Mouse (Mus musculus) C2C12 (cell line): ENCODE data around the gene Dstn. TPM values are rescaled to one million over a fixed set of nuclear protein-coding genes. Genes with fewer than 3 reads are reported as not detected.

Experiments used
- H3K27me3 ChIP-seq: one replicate; pipeline ENCODE4 v1.6.1; 2011; ENCODE audit not compliant: control insufficient read depth, insufficient read depth, insufficient read length
- H3K36me3 ChIP-seq: one replicate; pipeline ENCODE4 v1.6.1; 2011; ENCODE audit not compliant: control insufficient read depth, insufficient read depth
- H3K4me3 ChIP-seq: one replicate; pipeline ENCODE4 v1.5.1; 2011; ENCODE audit warnings: mild to moderate bottlenecking, control low read depth; ENCODE audit not compliant: poor library complexity, insufficient read depth, severe bottlenecking
- H3K79me2 ChIP-seq: one replicate; pipeline ENCODE4 v1.6.1; 2011; ENCODE audit not compliant: control insufficient read depth, insufficient read depth
- H3K79me3 ChIP-seq: one replicate; pipeline ENCODE4 v1.6.1; 2011; ENCODE audit warnings: low read depth, control low read depth
- H3ac ChIP-seq: one replicate; pipeline ENCODE3; 2011; ENCODE audit warnings: low read depth; ENCODE audit not compliant: control insufficient read depth, insufficient read length
- CEBPB ChIP-seq: IDR thresholded peaks from one replicate; pipeline ENCODE4 v1.6.1; 2011; ENCODE audit warnings: low read depth, mild to moderate bottlenecking, control low read depth, moderate library complexity
- CTCF ChIP-seq: IDR thresholded peaks from one replicate; pipeline ENCODE4 v1.5.1; 2011; ENCODE audit not compliant: control insufficient read depth, insufficient read depth, insufficient read length
- FOSL1 ChIP-seq: IDR thresholded peaks from one replicate; pipeline ENCODE4 v1.8.0; 2011; ENCODE audit warnings: mild to moderate bottlenecking, low read length; ENCODE audit not compliant: poor library complexity, insufficient read depth, severe bottlenecking
- MAX ChIP-seq: IDR thresholded peaks from one replicate; pipeline ENCODE4 v1.6.1; 2011; ENCODE audit warnings: mild to moderate bottlenecking, control low read depth
- MYOD1 ChIP-seq: IDR thresholded peaks from one replicate; pipeline ENCODE4 v1.6.1; 2011; ENCODE audit warnings: low read depth; ENCODE audit not compliant: control insufficient read depth, insufficient read length
- MYOG ChIP-seq: IDR thresholded peaks from one replicate; pipeline ENCODE4 v1.6.1; 2011; ENCODE audit not compliant: control insufficient read depth, insufficient read length; ENCODE audit errors: extremely low read depth
- USF1 ChIP-seq: IDR thresholded peaks from one replicate; pipeline ENCODE4 v1.6.1; 2011; ENCODE audit warnings: low read depth, mild to moderate bottlenecking, control low read depth, moderate library complexity
- polyA plus RNA-seq: library from polyadenylated mRNA; unstranded; fragments of >200 nt; fragmentation: generic; extraction: Trizol; gene quantifications from one replicate; pipeline ENCODE4 v1.2.1, GENCODE M21; 2012; ENCODE audit warnings: missing spikeins

The Dstn gene
- polyA plus RNA-seq, 1 experiment: 287 TPM

DNA sequence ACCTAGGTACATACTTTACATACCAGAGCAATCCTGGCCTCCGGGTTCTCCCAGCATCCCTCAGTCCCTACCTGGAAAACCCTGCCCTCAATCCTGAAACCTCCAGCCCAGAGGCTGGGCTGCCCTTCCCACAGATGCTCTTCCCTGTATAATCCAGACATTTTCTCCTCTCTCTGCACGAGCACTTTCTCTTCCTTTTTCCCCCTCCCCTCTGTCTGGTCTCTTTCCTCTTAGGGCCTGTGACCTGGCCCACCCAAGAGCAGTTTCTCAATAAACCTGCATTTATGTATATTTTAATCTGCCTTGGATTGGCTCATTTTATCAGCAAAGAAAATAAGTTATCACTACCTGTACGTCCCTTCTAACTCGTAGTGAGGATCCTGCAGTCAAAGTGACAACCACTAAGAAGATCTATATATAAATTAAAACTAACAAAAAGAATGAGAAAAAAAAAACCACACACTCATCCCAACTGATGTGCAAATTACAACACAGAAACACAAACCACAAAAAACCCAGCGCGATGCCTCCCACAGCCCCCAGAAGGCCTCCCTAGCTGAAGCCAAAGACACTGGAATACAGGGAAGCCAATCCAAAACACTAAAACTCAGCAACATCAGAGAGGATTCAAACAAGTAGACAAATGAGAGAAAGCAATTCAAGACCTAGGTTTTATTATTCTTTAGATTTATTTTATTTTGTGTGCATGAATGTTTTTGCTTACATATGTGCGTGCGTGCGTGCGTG, 23.6 kb upstream of the Dstn start:
- Histone ChIP-seq H3K27me3 (no peaks in the 10 kb centered on the region), H3K79me2 (no peaks in the 10 kb centered on the region), H3K36me3 (no peaks in the 10 kb centered on the region), H3K4me3 (no peak overlapping the region), H3K79me3 (no peaks in the 10 kb centered on the region), H3ac (no peak overlapping the region)
- TF ChIP-seq CEBPB (no peak), MAX (no peak), MYOD1 (no peak), MYOG (no peak), CTCF (no peak), USF1 (no peak), FOSL1 (no peak)

- TF ChIP-seq USF1: no peak
- TF ChIP-seq MYOD1: no peak
- TF ChIP-seq CEBPB: no peak
- TF ChIP-seq MYOG: no peak
- TF ChIP-seq MAX: no peak
- TF ChIP-seq FOSL1: no peak
- TF ChIP-seq CTCF: no peak
Measured at GRCm38 (mm10) chr2:143899470-143900220, 15.5 kb upstream of the Dstn start.

DNA sequence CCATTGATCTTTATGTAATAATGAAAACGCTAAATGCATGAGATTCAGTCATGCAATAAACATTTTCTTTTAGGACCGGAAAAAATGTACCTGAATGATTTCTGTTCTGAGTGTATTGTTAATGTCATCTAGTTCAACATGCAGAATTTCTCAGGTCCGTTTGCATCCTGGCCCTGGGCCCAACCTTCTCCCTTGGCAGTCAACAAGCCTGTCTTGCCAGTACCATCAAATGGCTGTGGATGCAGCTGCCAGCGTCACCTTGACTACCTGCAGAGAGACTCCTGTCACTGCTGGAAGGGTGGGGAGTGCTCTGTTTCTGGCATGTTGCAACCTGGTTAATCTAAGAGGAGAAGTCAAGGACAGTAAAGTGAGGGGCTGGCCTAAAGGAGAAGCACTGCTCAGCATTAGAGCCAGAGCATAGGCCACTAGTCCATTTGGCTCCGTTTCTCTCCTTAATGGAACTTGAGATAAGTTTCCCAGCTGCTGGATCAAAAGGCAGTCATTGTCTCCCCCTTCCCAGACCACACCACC, 14.2 kb upstream of the Dstn start:
- H3K79me3 ChIP-seq: no peaks in the 10 kb centered on the region
- H3K4me3 ChIP-seq: no peak overlapping the region
- no peaks in the 10 kb centered on the region for H3K79me2 ChIP-seq
- H3K27me3 ChIP-seq: no peaks in the 10 kb centered on the region
- H3K36me3 ChIP-seq: no peaks in the 10 kb centered on the region
- no peak overlapping the region for H3ac ChIP-seq
- TF ChIP-seq CEBPB (no peak), MYOD1 (no peak), USF1 (no peak), MAX (no peak), CTCF (no peak), FOSL1 (no peak), MYOG (no peak)

More at GRCm38 (mm10) chr2:143899470-143900220, 15.5 kb upstream of the Dstn start:
- Histone ChIP-seq H3K36me3 (no peaks in the 10 kb centered on the region), H3ac (no peak overlapping the region), H3K79me2 (no peaks in the 10 kb centered on the region), H3K79me3 (no peaks in the 10 kb centered on the region), H3K4me3 (no peak overlapping the region), H3K27me3 (no peaks in the 10 kb centered on the region)

GRCm38 (mm10) chr2:143903376-143904045, 11.6 kb upstream of the Dstn start:
- Histone ChIP-seq H3K4me3 (no peak overlapping the region), H3K27me3 (no peaks in the 10 kb centered on the region), H3K79me2 (no peaks in the 10 kb centered on the region), H3K36me3 (no peaks in the 10 kb centered on the region), H3K79me3 (no peaks in the 10 kb centered on the region), H3ac (no peak overlapping the region)
- TF ChIP-seq CEBPB (no peak), MYOD1 (no peak), CTCF (no peak), MYOG (no peak), FOSL1 (peak; percentile 37), MAX (no peak), USF1 (no peak)

DNA sequence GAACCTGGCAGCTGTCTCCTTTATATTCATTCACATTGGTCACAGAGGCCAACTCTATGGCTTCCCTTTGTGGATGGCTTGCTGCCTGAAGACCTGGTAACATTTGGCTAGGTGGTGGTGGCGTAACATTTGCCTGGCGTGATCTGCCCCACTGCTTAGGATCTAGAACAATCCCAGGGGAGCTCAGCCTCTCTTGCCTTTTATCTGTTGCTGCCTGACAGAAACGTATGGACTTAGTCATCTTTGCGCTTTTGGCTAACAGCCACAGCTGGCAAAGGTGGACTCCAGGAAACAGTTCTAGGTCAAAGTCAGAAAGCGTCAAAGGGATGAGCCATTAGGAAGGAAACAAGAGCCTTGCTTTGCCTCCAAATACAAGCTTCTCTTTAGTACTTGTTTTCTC, 10.2 kb upstream of the Dstn start:
- Histone ChIP-seq H3K79me3 (no peaks in the 10 kb centered on the region), H3K79me2 (no peaks in the 10 kb centered on the region), H3ac (no peak overlapping the region), H3K27me3 (no peaks in the 10 kb centered on the region), H3K36me3 (no peaks in the 10 kb centered on the region), H3K4me3 (no peak overlapping the region)
- TF ChIP-seq FOSL1: no peak
- TF ChIP-seq MYOG: no peak
- TF ChIP-seq CEBPB: no peak
- TF ChIP-seq MYOD1: no peak
- TF ChIP-seq USF1: no peak
- no peak for TF ChIP-seq CTCF
- TF ChIP-seq MAX: no peak
